Mouse (Mus musculus) G1E (cell line): ENCODE measurements around the gene Parg.

Source experiments
- CTCF ChIP-seq: IDR thresholded peaks from 2 replicates; pipeline ENCODE4 v1.5.1; 2012; ENCODE audit warnings: low read depth, low read length, inconsistent platforms, mixed read lengths
- TAL1 ChIP-seq: conservative IDR thresholded peaks from 2 replicates; pipeline ENCODE4 v1.6.1; 2012; ENCODE audit warnings: low read depth, low read length, inconsistent platforms, mixed read lengths

GRCm38 (mm10) chr14:32260830-32261229 lies 59.1 kb downstream of the Parg start:
- TF ChIP-seq CTCF (no peak), TAL1 (no peak)
